Mouse (Mus musculus) neural tube, embryonic 10.5 days (tissue): ENCODE measurements at regions not wholly inside any gene's neighbourhood (a gene's known extent, or its start where the extent isn't known, plus 50 kb on each side); places are given as distances from the start of the nearest gene placed in this dataset.
A peak's percentile ranks its signal among the peaks of the same experiment; 100 is the strongest.

Experiments used
- DNase-seq: peaks from one replicate; pipeline ENCODE4 v3.0.0-alpha.2; 2017; ENCODE audit warnings: low spot score; ENCODE audit errors: extremely low spot score

- no peak for DNase-seq
Observed at GRCm38 (mm10) chr8:44466409-44467078, 468.7 kb upstream of the Fat1 start.

- no peak for DNase-seq
Observed at GRCm38 (mm10) chr8:44512876-44513275, 422.4 kb upstream of the Fat1 start.

- DNase-seq, result no peak
Observed at GRCm38 (mm10) chr8:44525915-44526314, 409.3 kb upstream of the Fat1 start.

- DNase-seq, result no peak
Observed at GRCm38 (mm10) chr8:44529696-44530095, 405.6 kb upstream of the Fat1 start.

GRCm38 (mm10) chr8:44548885-44549284, 386.4 kb upstream of the Fat1 start:
- no peak for DNase-seq

- DNase-seq, result no peak
Observed at GRCm38 (mm10) chr8:44559161-44559560, 376.1 kb upstream of the Fat1 start.

GRCm38 (mm10) chr8:44576314-44576858, 358.9 kb upstream of the Fat1 start:
- no peak for DNase-seq

- DNase-seq, result peak; percentile 18
Observed at GRCm38 (mm10) chr8:44576993-44577392, 358.3 kb upstream of the Fat1 start.
